Mouse (Mus musculus): ENCODE data around the gene Prdm16. TPM values are rescaled to one million over a fixed set of nuclear protein-coding genes. Genes with fewer than 3 reads are reported as not detected.
A peak's percentile ranks its signal among the peaks of the same experiment; 100 is the strongest.

Gene Prdm16
- total RNA-seq, 2 experiments from 2014 or later, result 0.85 to 7.7 TPM

DNA sequence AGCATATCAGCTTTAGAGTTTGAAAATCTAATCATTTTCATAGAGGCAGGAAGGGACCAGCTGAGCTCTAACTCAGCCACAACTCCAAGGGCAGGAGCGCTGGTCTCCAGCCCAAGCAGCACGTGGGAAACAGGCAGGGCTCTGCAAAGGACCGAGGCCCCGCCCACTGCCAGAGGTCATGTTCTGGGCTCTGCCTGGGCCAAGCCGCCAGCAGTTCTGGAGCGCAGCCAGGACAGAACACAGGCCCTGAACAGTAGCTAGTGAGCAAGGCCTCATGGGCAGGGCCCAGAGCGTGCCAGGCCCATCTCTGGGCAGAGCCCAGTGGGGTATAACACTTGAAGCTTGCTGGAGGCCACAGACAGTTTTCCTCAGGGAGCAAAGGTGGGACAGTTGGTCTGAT, 139.7 kb downstream of the Prdm16 start:
- peak; percentile 83 for ATAC-seq (replicated peaks; ENCODE audit: low FRiP score, low TSS enrichment, poor library complexity, severe bottlenecking)

- 0 out of 2 replicates have a peak, but pooled peaks have one; percentile 11 for ATAC-seq (replicated peaks; ENCODE audit: low FRiP score, low TSS enrichment, poor library complexity, severe bottlenecking)
Measured at GRCm38 (mm10) chr4:154496522-154496921, 140.2 kb downstream of the Prdm16 start.

DNA sequence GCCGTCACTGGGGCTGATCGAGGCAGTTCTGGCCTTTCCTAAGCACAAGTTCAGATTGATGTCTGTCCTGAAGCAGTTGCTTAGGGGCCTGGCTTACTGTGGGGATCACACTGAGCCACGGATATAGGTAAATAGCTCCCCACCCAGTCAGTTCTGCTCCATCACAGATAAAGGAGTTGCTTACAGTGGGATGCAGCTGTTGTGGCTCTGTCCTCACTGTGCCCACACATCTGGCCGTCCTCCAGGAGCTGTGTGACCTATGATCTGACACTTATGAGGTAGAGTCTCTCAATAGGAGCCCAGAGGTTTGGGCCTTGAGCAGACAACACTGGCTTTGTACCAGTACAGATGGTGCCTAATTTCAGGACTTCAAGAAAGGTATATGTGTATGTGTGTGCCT, 142.7 kb downstream of the Prdm16 start:
- ATAC-seq (replicated peaks; ENCODE audit: low FRiP score, low TSS enrichment, poor library complexity, severe bottlenecking), result peak; percentile 73

GRCm38 (mm10) chr4:154492714-154493121, 144.0 kb downstream of the Prdm16 start:
- ATAC-seq (replicated peaks; ENCODE audit: low FRiP score, low TSS enrichment, poor library complexity, severe bottlenecking), result no peak

GRCm38 (mm10) chr4:154492268-154492667, 144.4 kb downstream of the Prdm16 start:
- ATAC-seq (replicated peaks; ENCODE audit: low FRiP score, low TSS enrichment, poor library complexity, severe bottlenecking), result no peak

DNA sequence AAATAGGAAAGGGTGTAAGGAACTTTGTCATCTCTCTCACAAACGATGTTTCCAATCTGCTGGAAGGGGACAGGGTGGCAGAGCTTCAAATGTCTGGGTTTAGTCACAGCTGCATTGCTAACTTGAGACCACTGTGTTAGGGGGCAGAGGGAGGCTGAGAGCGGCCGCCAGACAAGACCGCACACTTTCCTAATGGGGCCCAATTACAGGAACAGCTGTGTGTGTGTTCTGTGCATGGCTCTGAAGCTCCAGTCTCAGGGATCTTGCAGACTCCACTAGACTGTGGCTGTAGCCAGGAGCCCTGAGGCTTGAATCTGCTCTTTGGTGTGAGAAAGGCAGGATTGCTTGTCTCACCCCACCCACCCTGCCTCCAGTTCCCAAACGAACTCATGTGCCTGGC, 148.6 kb downstream of the Prdm16 start:
- ATAC-seq (replicated peaks; ENCODE audit: low FRiP score, low TSS enrichment, poor library complexity, severe bottlenecking), result no peak

- no peak for ATAC-seq (replicated peaks; ENCODE audit: low FRiP score, low TSS enrichment, poor library complexity, severe bottlenecking)
Measured at GRCm38 (mm10) chr4:154482695-154483094, 154.0 kb downstream of the Prdm16 start.

GRCm38 (mm10) chr4:154481771-154482637, 154.7 kb downstream of the Prdm16 start:
- no peak for ATAC-seq (replicated peaks; ENCODE audit: low FRiP score, low TSS enrichment, poor library complexity, severe bottlenecking)

- ATAC-seq (replicated peaks; ENCODE audit: low FRiP score, low TSS enrichment, poor library complexity, severe bottlenecking), result no peak
Measured at GRCm38 (mm10) chr4:154480544-154481260, 156.0 kb downstream of the Prdm16 start.

- no peak for ATAC-seq (replicated peaks; ENCODE audit: low FRiP score, low TSS enrichment, poor library complexity, severe bottlenecking)
Measured at GRCm38 (mm10) chr4:154480143-154480542, 156.5 kb downstream of the Prdm16 start.

DNA sequence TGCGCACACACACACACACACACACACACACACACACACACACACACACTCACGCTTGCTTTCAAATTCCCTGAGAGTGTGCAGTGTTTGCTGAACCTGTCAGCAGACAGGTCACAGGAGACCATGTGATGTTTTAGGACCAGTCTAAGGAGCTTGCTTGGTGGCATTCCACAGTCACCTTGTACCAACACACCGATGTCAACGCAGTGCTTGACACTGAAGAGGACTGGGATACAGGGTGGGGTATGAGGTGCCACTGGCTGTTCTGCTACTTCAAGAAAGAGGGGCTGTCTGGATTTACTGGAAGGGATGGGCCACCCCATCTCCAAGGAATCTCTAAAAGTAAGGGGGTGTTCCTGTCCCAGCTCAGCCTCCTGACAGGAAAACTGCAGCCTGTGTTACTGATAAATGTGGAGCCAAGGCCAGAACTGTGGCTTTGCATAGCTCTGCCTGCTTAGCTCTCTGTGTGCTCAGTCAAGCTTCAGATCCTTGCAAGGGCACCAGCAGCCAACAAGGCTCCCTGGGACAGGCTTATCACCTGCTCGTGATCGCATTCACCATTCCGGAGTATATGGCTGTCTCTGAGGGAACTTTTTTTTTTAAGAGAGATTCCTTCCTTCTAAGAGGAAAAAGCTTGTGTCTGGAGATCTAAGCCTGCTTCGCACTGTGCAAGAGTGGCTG, 157.6 kb downstream of the Prdm16 start:
- ATAC-seq (replicated peaks; ENCODE audit: low FRiP score, low TSS enrichment, poor library complexity, severe bottlenecking), result no peak

- no peak for ATAC-seq (replicated peaks; ENCODE audit: low FRiP score, low TSS enrichment, poor library complexity, severe bottlenecking)
Measured at GRCm38 (mm10) chr4:154473571-154474307, 162.9 kb downstream of the Prdm16 start.

- no peak for ATAC-seq (replicated peaks; ENCODE audit: low FRiP score, low TSS enrichment, poor library complexity, severe bottlenecking)
Measured at GRCm38 (mm10) chr4:154472569-154472968, 164.1 kb downstream of the Prdm16 start.

DNA sequence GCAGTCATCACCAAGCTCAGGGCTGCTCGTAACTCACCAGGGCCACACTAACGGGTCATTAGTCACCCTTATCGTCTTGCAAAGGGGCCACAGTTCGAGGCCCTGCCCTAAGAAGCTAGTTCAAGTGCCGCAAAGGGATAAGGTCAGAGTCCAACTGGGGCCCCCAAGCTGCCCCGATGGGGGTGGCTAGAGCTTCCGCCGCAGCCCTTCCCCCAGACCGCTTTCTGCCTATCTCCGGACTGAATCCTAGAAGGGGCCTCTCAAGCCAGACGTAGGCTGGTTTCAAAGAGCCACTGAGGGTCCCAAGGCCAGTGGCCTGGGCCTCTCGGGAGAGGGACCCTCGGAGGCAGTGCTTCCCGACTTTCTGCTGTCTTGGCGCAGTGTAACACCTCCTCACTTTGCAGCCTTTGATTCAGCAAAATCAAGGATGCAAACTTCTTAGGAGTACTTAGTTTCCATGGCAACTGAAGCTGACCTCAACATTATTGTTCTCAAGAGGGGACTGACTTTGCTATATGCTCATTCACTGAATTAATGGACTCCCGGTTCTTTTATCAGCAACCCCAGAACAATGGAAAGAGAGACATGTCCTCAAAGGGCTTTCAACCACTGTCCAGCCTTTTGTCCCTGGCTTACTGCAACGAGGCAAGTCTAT, 165.1 kb downstream of the Prdm16 start:
- ATAC-seq (replicated peaks; ENCODE audit: low FRiP score, low TSS enrichment, poor library complexity, severe bottlenecking), result no peak

- ATAC-seq (replicated peaks; ENCODE audit: low FRiP score, low TSS enrichment, poor library complexity, severe bottlenecking), result 0 out of 2 replicates have a peak, but pooled peaks have one; percentile 51
Measured at GRCm38 (mm10) chr4:154466305-154466704, 170.4 kb downstream of the Prdm16 start.

GRCm38 (mm10) chr4:154465123-154465522, 171.6 kb downstream of the Prdm16 start:
- ATAC-seq (replicated peaks; ENCODE audit: low FRiP score, low TSS enrichment, poor library complexity, severe bottlenecking), result no peak

DNA sequence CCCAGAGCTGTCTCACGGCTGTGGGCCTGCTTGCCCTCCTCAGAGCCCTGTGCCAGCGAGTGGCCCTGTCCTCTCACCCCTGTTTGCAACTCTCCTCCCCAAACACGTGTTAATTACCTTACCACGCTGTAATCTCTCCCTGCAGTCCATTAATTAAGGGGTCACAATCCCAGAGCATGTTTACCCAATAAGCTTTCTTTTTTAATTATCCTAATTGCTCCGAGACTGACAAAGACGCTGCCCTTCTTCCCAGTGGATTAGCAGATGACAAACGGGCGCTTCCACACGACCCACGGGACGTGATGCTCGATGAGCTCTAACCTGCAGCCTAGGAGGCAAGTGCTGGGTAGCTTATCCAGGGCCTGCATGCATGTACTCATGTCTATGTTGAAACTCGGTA, 176.7 kb downstream of the Prdm16 start:
- no peak for ATAC-seq (replicated peaks; ENCODE audit: low FRiP score, low TSS enrichment, poor library complexity, severe bottlenecking)

DNA sequence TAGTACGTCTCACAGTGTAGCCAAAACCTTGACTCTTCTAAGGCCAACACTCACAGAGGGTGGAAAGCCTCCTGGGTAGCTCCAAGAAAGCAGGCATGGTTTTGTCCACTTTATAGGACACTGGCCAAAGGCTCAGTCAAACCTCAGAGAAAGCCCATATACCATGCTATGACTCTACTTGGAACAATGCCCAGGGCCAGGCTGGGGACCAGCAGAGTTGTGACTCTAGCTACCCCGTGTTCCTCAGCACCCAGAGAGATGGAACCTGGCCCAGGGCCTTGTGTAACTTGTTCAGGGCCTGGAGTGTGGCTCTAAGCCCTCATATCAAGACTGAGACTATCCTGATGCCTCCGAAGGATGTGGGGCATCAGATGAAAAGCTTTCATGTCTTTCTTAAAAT, 178.9 kb downstream of the Prdm16 start:
- ATAC-seq (replicated peaks; ENCODE audit: low FRiP score, low TSS enrichment, poor library complexity, severe bottlenecking), result no peak

DNA sequence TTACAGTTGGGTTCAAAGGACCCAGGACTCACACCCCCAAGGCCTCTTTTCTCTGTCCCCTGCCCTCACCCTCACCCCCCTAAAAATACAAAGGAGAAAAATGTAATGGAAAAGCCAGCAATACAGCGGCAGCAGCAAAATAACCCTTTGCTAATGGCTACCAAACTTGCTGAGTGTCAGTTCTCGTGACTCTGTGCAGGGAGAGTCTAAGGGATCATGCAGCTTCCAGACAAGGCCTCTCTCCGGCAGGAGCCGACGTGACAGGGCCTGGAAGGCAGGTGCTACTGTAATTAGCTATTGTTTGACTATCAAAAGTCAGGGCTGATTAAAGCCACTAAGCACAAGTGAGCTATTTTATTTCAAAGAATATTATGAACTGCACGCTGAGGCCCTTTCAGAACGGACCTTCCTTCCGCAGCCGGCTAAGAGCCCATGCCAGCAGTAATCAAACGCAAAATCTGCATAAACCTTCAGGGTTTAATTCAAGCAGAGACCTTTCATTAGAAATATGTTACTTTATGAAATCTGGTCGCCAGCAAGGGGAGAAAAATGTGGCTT, 180.3 kb downstream of the Prdm16 start:
- no peak for ATAC-seq (replicated peaks; ENCODE audit: low FRiP score, low TSS enrichment, poor library complexity, severe bottlenecking)
